15 mouse cellular contexts compared by ENCODE assay signal in the genomic region with DNA sequence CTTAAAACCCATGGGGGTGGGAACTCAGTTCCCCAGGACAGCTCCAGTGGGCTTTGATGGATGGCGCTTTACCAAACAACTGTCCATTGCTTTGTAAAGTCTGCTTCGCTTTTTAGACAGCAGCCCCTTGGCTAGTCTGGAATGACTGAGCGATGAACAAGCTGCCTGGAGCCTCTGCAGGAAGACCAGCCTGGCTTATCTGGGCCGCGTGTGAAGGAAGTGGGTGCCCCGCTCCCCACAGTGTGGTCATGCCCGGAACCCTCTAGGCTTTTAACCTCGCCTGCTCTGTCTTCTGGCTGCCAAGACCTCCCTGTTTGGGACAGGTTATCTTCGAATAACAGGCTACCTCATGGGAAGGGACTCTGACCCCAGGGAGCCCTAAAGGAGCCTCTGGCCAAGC.
DNase-seq lines count a peak whose midpoint lies in the region; ATAC-seq lines count a peak whose summit lies in the region.
"Had no signal": no experiment of that assay in that cellular context is flagged by ENCODE, and none has a peak within 500 bp of the region (broad histone marks: within the 10 kb centered on the region; RNA-seq: fewer than 3 reads in every experiment).

No protein-coding gene starts in this region.

- ATAC-seq in liver, embryonic 13.5 days (ENCODE audit: low read depth): no peak
- ATAC-seq: hindbrain, postnatal 0 days had no signal

- DNase-seq in heart, embryonic 10.5 days (ENCODE audit: low spot score): no peak
- DNase-seq in heart, postnatal 14 days: no peak
- DNase-seq in T-cell, adult 2 months (ENCODE audit: low spot score): peak; percentile 60
- peak; percentile 22 for DNase-seq in liver, embryonic 13.5 days
- peak; percentile 36 for DNase-seq in thymus, postnatal 25 days
- DNase-seq in frontal cortex, postnatal 36 days (ENCODE audit: low spot score in 2 of 2): no peak
- no peak for DNase-seq in kidney, adult 8-10 months
- DNase-seq in adrenal gland, postnatal 10 days: no peak
- DNase-seq: cerebellum, adult 8-10 months; heart, adult 18-20 months; heart, postnatal 10 days; kidney, postnatal 10 days; layer of hippocampus, adult 9-11 months had no signal

- H3K9ac ChIP-seq in liver, embryonic 13.5 days: no peak overlapping the region

- peak overlapping the region; percentile 38; the same call in 1 of the 2 replicates for H3K27ac ChIP-seq in heart, embryonic 10.5 days
- no peak overlapping the region for H3K27ac ChIP-seq in liver, embryonic 13.5 days
- H3K27ac ChIP-seq: hindbrain, postnatal 0 days; macrophage had no signal

- H3K4me1 ChIP-seq in heart, embryonic 10.5 days: peaks cover 74% of the 10 kb centered on the region
- peaks cover 49% of the 10 kb centered on the region for H3K4me1 ChIP-seq in liver, embryonic 13.5 days (replicated peaks)

- H3K4me2 ChIP-seq in liver, embryonic 13.5 days: peak overlapping the region; percentile 37

- 60% methylated on average over 9 of the region's 9 CpGs for WGBS in heart, embryonic 10.5 days
- 18% methylated on average over 9 of the region's 9 CpGs for WGBS in liver, embryonic 13.5 days (ENCODE audit: insufficient replicate concordance)

- H3K27me3 ChIP-seq in heart, embryonic 10.5 days (ENCODE audit: insufficient read depth, poor library complexity, severe bottlenecking): 0 out of 2 replicates have a peak, but pooled peaks cover 4% of the 10 kb centered on the region
- H3K27me3 ChIP-seq in liver, embryonic 13.5 days: peaks cover 15% of the 10 kb centered on the region; the same call in 1 of the 2 replicates

- intact Hi-C loops in heart, postnatal 14 days (cut with DNase I): no loop called here

- H3K9me3 ChIP-seq in heart, embryonic 10.5 days: no peaks in the 10 kb centered on the region
- H3K9me3 ChIP-seq in liver, embryonic 13.5 days (replicated peaks): no peaks in the 10 kb centered on the region

- H3K36me3 ChIP-seq in heart, embryonic 10.5 days: no peaks in the 10 kb centered on the region
- H3K36me3 ChIP-seq in liver, embryonic 13.5 days: no peaks in the 10 kb centered on the region

- H3K4me3 ChIP-seq in heart, embryonic 10.5 days: no peak overlapping the region
- no peak overlapping the region for H3K4me3 ChIP-seq in liver, embryonic 13.5 days (replicated peaks)

Comparison
In these comparisons a context has a peak if more than half of its experiments do, and no peak if none do; other contexts are left out.
1. DNase-seq: peak in T-cell, adult 2 months (single experiment), liver, embryonic 13.5 days (single experiment) and thymus, postnatal 25 days (single experiment); none in heart, embryonic 10.5 days (single experiment), heart, postnatal 14 days (0 of 2), frontal cortex, postnatal 36 days (0 of 2), kidney, adult 8-10 months (0 of 2) and adrenal gland, postnatal 10 days (single experiment).